Mouse (Mus musculus) brown adipose tissue, adult 24 weeks (tissue): Measurements from ENCODE around the gene Plekhg6. TPM values are rescaled to one million over a fixed set of nuclear protein-coding genes. Genes with fewer than 3 reads are reported as not detected.

Experiments used
- H3K27ac ChIP-seq: fragments of 200-500 bp; replicated peaks from 2 replicates; pipeline ENCODE4 v1.5.1; 2012; ENCODE audit warnings: low read depth, mild to moderate bottlenecking, low read length
- H3K4me1 ChIP-seq: fragments of 200-500 bp; 2 replicates; pipeline ENCODE4 v1.6.1; 2012; ENCODE audit warnings: low read length, mixed read lengths; ENCODE audit not compliant: control insufficient read depth, insufficient read depth, insufficient read length
- H3K4me3 ChIP-seq: fragments of 200-500 bp; 2 replicates; pipeline ENCODE4 v1.5.1; 2012; ENCODE audit warnings: low read depth, mild to moderate bottlenecking, low read length, moderate library complexity; ENCODE audit not compliant: insufficient read depth
- polyA plus RNA-seq: library from polyadenylated mRNA; stranded (reverse); fragments of >200 nt; gene quantifications from 2 replicates; pipeline ENCODE4 v1.2.4, GENCODE M21; 2012; ENCODE audit not compliant: missing spikeins, insufficient read depth, insufficient read length

Plekhg6 gene
- polyA plus RNA-seq, 1 experiment, result not detected

- Histone ChIP-seq H3K4me3 (no peak overlapping the region), H3K27ac (no peak overlapping the region), H3K4me1 (peaks cover 4% of the 10 kb centered on the region; the same call in 1 of the 2 replicates)
These were observed 15.1 kb downstream of the Plekhg6 start for GRCm38 (mm10) chr6:125365522-125365921.

DNA sequence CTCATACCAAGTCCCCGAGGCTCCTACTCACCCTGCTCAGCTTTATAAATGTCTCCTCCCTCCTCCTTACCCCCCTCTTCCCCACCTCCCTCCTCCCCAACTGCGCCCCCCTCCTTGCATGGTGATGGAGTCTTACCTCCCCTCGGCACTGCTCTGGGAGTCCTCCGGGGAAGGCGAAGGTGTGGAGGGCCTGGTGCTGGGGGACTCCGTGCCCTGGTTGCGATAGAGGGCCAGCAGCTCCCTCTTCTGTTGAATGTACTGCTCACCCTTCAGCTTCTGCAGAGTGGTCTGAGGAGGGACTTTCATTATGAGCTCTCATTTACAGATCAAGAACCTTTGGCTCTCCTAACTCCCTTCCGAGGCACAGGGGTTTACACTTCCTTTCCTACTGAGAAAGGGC is 16.1 kb downstream of the Plekhg6 start:
- Histone ChIP-seq H3K4me1 (peaks cover 4% of the 10 kb centered on the region; the same call in 1 of the 2 replicates), H3K27ac (no peak overlapping the region), H3K4me3 (no peak overlapping the region)

DNA sequence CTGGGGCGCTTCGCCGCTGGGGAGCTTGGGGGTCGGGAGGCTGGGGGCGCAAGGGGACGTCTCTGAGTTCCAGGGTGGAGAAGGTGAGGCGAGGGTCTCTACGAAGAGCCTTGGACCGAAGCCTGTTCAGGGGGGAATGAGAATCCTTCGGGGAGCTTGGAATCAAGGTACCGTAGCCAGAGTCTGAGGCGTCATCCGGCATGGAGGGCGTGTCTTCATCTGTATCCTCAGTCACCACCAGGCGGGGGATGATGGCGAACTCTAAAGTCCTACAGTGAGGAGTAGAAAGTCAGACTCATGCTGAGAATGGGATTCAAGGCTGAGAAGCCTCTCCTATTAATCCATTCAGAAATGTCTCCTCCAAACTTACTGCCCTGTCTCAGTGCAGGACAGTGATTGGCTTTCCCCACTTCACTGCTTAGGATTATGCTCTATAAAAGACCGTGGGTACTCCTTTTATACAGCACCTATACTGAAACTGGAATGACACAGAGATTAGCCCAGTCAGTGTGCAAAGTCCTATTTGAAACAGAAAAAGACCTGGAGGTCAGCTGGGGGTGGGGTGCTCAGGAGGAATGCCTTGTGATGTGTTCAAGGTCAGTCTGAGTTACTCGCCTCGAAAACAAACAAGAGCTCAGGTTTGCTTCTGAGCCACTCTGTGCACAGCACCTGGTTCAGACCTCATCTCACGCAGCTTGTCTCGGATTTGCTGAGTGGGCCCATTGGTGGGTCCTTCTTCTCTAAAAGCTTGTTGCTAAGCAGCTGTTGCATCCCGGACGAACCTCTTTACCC is 16.9 kb downstream of the Plekhg6 start:
- Histone ChIP-seq H3K4me1 (peaks cover 4% of the 10 kb centered on the region; the same call in 1 of the 2 replicates), H3K4me3 (no peak overlapping the region)

GRCm38 (mm10) chr6:125363021-125363420 is 17.6 kb downstream of the Plekhg6 start:
- Histone ChIP-seq H3K4me1 (peaks cover 4% of the 10 kb centered on the region; the same call in 1 of the 2 replicates), H3K4me3 (no peak overlapping the region), H3K27ac (no peak overlapping the region)

More for the DNA sequence above, 16.9 kb downstream of the Plekhg6 start:
- H3K27ac ChIP-seq, result no peak overlapping the region

DNA sequence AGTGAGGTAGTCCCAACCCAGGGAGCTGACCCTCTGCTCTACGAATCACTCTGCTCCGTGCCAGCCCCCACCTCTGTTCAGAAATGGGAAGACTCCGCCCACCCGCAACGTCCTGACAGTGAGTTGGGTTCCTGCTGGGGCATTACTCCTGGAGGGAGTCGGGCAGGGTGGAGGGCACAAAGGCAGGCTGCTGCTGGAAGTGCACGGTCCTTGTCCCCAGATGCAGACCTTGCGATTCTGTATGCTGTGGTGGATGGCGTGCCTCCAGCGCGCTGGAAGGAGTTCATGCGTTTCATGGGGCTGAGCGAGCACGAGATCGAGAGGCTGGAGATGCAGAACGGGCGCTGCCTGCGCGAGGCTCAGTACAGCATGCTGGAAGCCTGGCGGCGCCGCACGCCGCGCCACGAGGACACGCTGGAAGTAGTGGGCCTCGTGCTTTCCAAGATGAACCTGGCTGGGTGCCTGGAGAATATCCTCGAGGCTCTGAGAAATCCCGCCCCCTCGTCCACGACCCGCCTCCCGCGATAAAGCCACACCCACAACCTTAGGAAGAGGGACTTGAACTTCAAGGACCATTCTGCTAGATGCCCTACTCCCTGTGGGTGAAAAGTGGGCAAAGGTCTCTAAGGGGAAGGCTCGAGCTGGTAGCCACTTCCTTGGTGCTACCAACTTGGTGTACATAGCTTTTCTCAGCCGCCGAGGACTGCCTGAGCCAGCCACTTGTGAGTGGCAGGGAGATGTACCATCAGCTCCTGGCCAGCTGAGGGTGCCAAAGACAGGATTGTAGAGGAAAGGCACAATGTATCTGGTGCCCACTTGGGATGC is 18.9 kb downstream of the Plekhg6 start:
- H3K4me3 ChIP-seq, result no peak overlapping the region
- peaks cover 4% of the 10 kb centered on the region; the same call in 1 of the 2 replicates for H3K4me1 ChIP-seq
- no peak overlapping the region for H3K27ac ChIP-seq

DNA sequence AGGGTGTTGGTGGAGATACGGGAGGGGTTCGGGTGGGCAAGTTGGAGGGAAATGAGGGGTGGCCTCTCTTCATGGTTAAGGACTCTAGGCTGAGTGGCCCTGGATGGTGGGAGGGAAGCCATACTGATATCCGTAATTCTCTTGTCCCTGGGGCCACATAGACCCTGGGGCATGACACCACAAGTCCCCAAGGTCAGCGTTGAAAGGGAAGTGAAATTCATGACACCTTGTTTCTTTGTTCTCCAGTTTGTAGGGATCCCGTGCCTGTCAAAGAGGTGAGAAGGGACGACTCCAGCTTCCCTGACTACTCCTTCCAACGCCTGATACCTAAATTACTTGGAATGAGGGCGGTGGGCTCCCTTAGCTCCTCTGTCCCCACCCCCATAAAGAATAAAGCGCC is 19.7 kb downstream of the Plekhg6 start:
- H3K4me3 ChIP-seq, result no peak overlapping the region
- H3K27ac ChIP-seq, result no peak overlapping the region

DNA sequence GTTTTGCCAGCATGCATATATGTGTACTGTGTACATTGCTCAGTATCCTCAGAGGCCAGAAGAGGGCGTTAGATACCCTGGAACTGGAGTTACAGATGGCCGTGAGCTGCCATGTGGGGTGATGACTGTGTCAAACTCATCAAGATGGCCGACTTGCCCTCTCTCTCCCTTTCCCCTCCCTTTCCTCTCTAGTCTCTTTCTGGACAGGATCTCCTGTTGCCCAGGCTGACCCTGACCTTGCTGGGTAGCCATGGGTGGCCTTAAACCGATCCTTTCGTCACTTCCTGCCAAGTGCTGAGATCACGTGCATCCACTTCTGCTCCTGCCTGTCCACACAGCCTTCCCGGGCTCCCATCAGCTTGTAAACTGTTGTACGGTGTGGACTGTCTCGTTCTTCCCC is 20.6 kb downstream of the Plekhg6 start:
- Histone ChIP-seq H3K27ac (no peak overlapping the region), H3K4me1 (peaks cover 18% of the 10 kb centered on the region)

More for the DNA sequence above, 19.7 kb downstream of the Plekhg6 start:
- H3K4me1 ChIP-seq, result peaks cover 9% of the 10 kb centered on the region

GRCm38 (mm10) chr6:125357334-125357733 is 23.3 kb downstream of the Plekhg6 start:
- no peak overlapping the region for H3K27ac ChIP-seq
- H3K4me3 ChIP-seq, result no peak overlapping the region
- H3K4me1 ChIP-seq, result peaks cover 36% of the 10 kb centered on the region

More for the DNA sequence above, 20.6 kb downstream of the Plekhg6 start:
- no peak overlapping the region for H3K4me3 ChIP-seq

DNA sequence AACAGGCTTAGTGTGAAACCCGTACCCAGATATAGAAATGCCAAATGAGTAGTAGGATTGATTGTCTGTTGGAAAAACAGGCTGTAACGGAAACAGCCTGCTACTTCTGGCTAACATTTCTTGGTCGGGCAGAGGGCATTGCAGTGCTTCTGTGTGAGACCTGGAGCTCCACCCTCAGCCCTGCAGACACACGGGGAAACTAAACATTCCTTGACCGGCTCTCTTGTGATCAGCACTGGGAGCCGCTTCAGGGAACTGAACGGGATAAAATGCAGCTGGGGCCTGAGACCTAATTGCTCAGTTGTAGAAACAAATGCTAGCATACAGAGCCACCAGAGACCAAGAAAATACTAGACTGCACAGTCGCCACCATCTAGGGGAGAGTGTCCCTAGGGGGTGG is 24.3 kb downstream of the Plekhg6 start:
- Histone ChIP-seq H3K27ac (peak overlapping the region; percentile 95), H3K4me3 (0 out of 2 replicates have a peak overlapping the region, but pooled peaks have one; percentile 7), H3K4me1 (peaks cover 45% of the 10 kb centered on the region)

GRCm38 (mm10) chr6:125355197-125355741 is 25.3 kb downstream of the Plekhg6 start:
- Histone ChIP-seq H3K4me1 (peaks cover 45% of the 10 kb centered on the region), H3K27ac (peak overlapping the region; percentile 95), H3K4me3 (peak overlapping the region; percentile 49)

DNA sequence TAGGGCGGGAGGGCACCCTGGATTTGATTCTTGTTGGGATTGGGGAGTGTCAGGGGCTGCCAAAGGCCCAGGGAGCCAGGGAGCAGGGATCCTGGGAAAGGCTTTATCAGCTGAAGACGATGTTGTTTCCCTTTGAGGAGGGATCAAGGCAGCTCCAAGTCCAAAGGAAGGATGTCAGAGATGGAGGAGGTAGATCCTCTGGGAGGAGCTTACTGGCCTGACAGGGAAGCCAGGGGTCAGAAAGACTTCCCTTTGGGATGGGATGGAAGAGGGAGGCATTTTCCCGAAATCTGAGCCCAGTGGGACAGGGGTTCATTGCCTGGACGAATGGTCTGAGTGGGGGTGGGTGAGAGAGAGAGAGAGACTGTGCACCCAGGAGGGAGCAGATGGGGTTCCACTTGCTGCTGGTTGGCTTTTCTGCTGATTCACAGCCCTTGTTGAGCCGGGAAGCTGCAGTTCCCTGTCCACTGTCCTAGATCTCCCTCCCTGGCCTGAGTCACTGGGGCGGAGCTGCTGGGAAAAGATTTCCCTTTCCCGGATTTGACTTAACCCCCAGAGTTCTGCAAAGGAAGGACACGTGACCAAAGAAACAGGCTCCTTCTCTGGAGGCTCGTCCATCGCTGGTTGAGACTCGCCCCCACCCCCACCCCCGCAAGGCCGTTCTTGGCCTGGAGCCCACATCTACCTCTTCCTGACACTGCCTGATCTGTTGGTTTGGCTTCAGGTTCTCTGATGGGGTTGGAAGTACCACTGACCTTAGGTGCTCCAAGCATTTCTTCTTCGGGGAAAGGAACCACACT is 26.0 kb downstream of the Plekhg6 start:
- Histone ChIP-seq H3K4me3 (peak overlapping the region; percentile 49), H3K27ac (peak overlapping the region; percentile 95), H3K4me1 (peaks cover 45% of the 10 kb centered on the region)

GRCm38 (mm10) chr6:125353655-125354054 is 26.9 kb downstream of the Plekhg6 start:
- H3K4me3 ChIP-seq, result peak overlapping the region; percentile 49
- H3K27ac ChIP-seq, result peak overlapping the region; percentile 95
- H3K4me1 ChIP-seq, result peaks cover 50% of the 10 kb centered on the region

GRCm38 (mm10) chr6:125353221-125353620 is 27.4 kb downstream of the Plekhg6 start:
- Histone ChIP-seq H3K4me1 (peaks cover 54% of the 10 kb centered on the region), H3K4me3 (peak overlapping the region; percentile 49), H3K27ac (peak overlapping the region; percentile 95)

- Histone ChIP-seq H3K4me3 (peak overlapping the region; percentile 49), H3K4me1 (peaks cover 56% of the 10 kb centered on the region), H3K27ac (peak overlapping the region; percentile 95)
These were observed 27.8 kb downstream of the Plekhg6 start for GRCm38 (mm10) chr6:125352811-125353210.
